ENCODE assay signal across 16 mouse cellular contexts in genomic region chr11:116476696-116477095, GRCm38 (mm10). TPM values are rescaled to one million over a fixed set of nuclear protein-coding genes. Genes with fewer than 3 reads are reported as not detected.
"Had no signal": no experiment of that assay in that cellular context is flagged by ENCODE, and none has a peak within 500 bp of the region (broad histone marks: within the 10 kb centered on the region; RNA-seq: fewer than 3 reads in every experiment).

No protein-coding gene starts in this region.

- H3K9me3 ChIP-seq: kidney, embryonic 15.5 days; limb, embryonic 13.5 days; liver, embryonic 12.5 days; midbrain, embryonic 12.5 days; neural tube, embryonic 13.5 days had no signal

- H3K4me3 ChIP-seq: kidney, embryonic 15.5 days; limb, embryonic 13.5 days; liver, embryonic 12.5 days; midbrain, embryonic 12.5 days; neural tube, embryonic 13.5 days had no signal

- H3K4me2 ChIP-seq: kidney, embryonic 15.5 days; limb, embryonic 13.5 days; liver, embryonic 12.5 days; lung, embryonic 14.5 days; midbrain, embryonic 12.5 days; neural tube, embryonic 13.5 days had no signal

- H3K27ac ChIP-seq: kidney, embryonic 15.5 days; limb, embryonic 13.5 days; liver, embryonic 12.5 days; midbrain, embryonic 12.5 days; neural tube, embryonic 13.5 days had no signal

- H3K4me1 ChIP-seq: kidney, embryonic 15.5 days; limb, embryonic 13.5 days; midbrain, embryonic 12.5 days; neural tube, embryonic 13.5 days had no signal

- H3K9ac ChIP-seq: kidney, embryonic 15.5 days; limb, embryonic 13.5 days; liver, embryonic 12.5 days; lung, embryonic 14.5 days; midbrain, embryonic 12.5 days; neural tube, embryonic 13.5 days had no signal

- DNase-seq: lung, embryonic 14.5 days; lung, postnatal 10 days; lung, postnatal 4 days; retina, postnatal 1 day; right cerebral cortex, postnatal 4 days; spleen, adult 18-20 months; thymus, postnatal 4 days had no signal

- H3K27me3 ChIP-seq: kidney, embryonic 15.5 days; limb, embryonic 13.5 days; liver, embryonic 12.5 days; midbrain, embryonic 12.5 days; neural tube, embryonic 13.5 days had no signal

- ATAC-seq: liver, embryonic 12.5 days; midbrain, embryonic 16.5 days had no signal

RNA-seq across cellular contexts. Expression of gene Qrich2, which starts 10.7 kb away (rescaled TPM):
- total RNA-seq: layer of hippocampus, postnatal 25 days had no signal
- polyA plus RNA-seq: liver, embryonic 12.5 days; liver, embryonic 16.5 days; midbrain, embryonic 12.5 days; neural tube, embryonic 13.5 days; stomach, embryonic 14.5 days had no signal
